Mouse (Mus musculus): ENCODE results near the gene Cela2a. TPM values are rescaled to one million over a fixed set of nuclear protein-coding genes. Genes with fewer than 3 reads are reported as not detected.

Cela2a gene
- polyA plus RNA-seq (2014; fragmentation: Nextera tagmentation; extraction: Ambion mirVana), result not detected in 2 replicates

DNA sequence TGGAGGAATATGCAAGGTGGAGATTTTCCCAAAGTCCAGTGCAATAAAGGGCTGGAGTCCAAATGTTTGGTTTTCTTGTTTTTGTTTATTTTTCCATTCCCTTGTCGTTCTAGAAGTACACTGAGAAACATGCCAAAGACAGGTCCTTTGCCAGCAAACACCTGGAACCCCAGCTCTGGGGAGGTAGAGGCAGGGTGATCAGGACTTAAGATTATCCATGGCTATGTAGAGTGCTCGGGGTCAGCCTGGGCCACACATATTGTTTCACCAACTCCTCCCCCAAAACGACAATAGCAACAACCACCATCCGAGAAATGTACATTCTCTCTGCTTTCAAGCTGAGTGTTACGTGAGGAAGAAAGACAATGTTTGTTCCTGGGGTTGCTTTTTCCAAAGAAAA lies at the start of gene Cela2a:
TSS of gene Cela2a (minus strand) at position 101 of the 400 bp plus-strand sequence.
- no peaks in the 10 kb centered on the region for H3K27me3 ChIP-seq (ENCODE audit: control insufficient read depth, insufficient read depth, low read length)
- no peak within 1 kb of the TSS for H3K4me2 ChIP-seq
- no peak for ATAC-seq (replicated peaks; ENCODE audit: insufficient number of reproducible peaks, low FRiP score, low TSS enrichment)
- H3K9me3 ChIP-seq (replicated peaks; ENCODE audit: control insufficient read depth, low read length), result no peaks in the 10 kb centered on the region
- H3K9ac ChIP-seq (ENCODE audit: low read depth, low read length), result no peak within 1 kb of the TSS
- H3K4me3 ChIP-seq (ENCODE audit: low read depth, low read length), result no peak within 1 kb of the TSS
- no peaks in the 10 kb centered on the region for H3K4me1 ChIP-seq (ENCODE audit: control insufficient read depth, insufficient read depth, low read length)
- H3K36me3 ChIP-seq (ENCODE audit: control insufficient read depth, insufficient read depth, low read length), result no peaks in the 10 kb centered on the region
- no peak within 1 kb of the TSS for H3K27ac ChIP-seq (ENCODE audit: low read depth, low read length)
- WGBS (ENCODE audit: insufficient replicate concordance), result 56% methylated on average over 5 of the region's 5 CpGs

GRCm38 (mm10) chr4:141875481-141876108 lies 49.6 kb upstream of the Cela2a start:
- no peaks in the 10 kb centered on the region for H3K9me3 ChIP-seq (replicated peaks; ENCODE audit: control insufficient read depth, low read length)
- no peak for ATAC-seq (replicated peaks; ENCODE audit: insufficient number of reproducible peaks, low FRiP score, low TSS enrichment)
- peak overlapping the region; percentile 77 for H3K4me2 ChIP-seq
- peak overlapping the region; percentile 88 for H3K4me3 ChIP-seq (ENCODE audit: low read depth, low read length)
- WGBS (ENCODE audit: insufficient replicate concordance), result 5% methylated on average over 8 of the region's 8 CpGs
- peak overlapping the region; percentile 86 for H3K27ac ChIP-seq (ENCODE audit: low read depth, low read length)
- H3K27me3 ChIP-seq (ENCODE audit: control insufficient read depth, insufficient read depth, low read length), result no peaks in the 10 kb centered on the region
- H3K4me1 ChIP-seq (ENCODE audit: control insufficient read depth, insufficient read depth, low read length), result peaks cover 51% of the 10 kb centered on the region
- peak overlapping the region; percentile 95 for H3K9ac ChIP-seq (ENCODE audit: low read depth, low read length)
- peaks cover 5% of the 10 kb centered on the region; the same call in 1 of the 2 replicates for H3K36me3 ChIP-seq (ENCODE audit: control insufficient read depth, insufficient read depth, low read length)

DNA sequence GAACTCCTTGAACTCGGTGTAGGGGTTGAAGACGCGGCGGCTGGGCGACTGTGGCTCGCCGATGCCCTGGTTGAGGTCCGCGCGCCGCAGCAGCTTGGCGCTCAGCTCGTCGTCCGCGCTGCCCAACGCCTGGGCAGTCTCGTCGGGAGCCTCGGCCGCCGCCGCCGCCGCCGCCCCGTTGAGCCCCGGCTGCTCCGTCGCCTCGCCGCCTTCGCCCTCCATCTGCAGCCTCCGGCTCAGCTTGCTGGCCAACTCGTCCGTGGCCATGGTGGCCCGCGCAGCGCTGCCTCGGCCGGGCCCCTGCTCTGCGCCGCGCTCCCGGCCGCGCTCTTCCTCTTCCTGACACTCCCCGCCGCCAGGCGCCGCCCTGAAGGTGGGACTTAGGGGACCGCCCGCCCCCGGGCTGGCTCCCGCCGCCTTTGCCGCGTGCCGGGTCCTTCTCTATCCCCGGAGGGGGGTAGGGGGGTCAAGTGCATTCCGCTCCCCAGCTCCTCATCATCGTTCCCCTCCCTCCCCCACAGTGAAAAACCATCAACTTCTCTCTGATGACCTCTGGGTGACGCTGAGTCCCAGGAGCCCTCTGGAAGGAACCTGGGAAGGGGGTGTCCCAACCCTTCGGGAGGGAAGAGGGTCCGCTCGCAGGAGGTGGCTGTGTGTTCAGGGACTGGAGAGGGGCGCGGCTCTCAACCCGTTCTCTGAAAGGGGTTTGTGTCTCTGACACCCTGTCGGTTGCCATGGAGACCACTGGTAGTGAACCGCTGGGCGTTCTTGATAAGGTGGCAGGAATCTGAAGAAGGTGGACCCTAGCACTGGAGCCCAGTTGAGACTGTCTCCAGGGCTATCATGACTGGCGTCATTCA lies 48.9 kb upstream of the Cela2a start, which contains the start of gene Efhd2:
TSS of gene Efhd2 (minus strand) at position 320 of the 860 bp plus-strand sequence.
- H3K27me3 ChIP-seq (ENCODE audit: control insufficient read depth, insufficient read depth, low read length), result no peaks in the 10 kb centered on the region
- peaks cover 54% of the 10 kb centered on the region for H3K4me1 ChIP-seq (ENCODE audit: control insufficient read depth, insufficient read depth, low read length)
- H3K27ac ChIP-seq (ENCODE audit: low read depth, low read length), result peak within 1 kb of the TSS; percentile 86
- no peaks in the 10 kb centered on the region for H3K9me3 ChIP-seq (replicated peaks; ENCODE audit: control insufficient read depth, low read length)
- H3K36me3 ChIP-seq (ENCODE audit: control insufficient read depth, insufficient read depth, low read length), result peaks cover 5% of the 10 kb centered on the region; the same call in 1 of the 2 replicates
- peak within 1 kb of the TSS; percentile 77 for H3K4me2 ChIP-seq
- peak within 1 kb of the TSS; percentile 95 for H3K9ac ChIP-seq (ENCODE audit: low read depth, low read length)
- WGBS (ENCODE audit: insufficient replicate concordance), result under 1% methylated on average over 62 of the region's 73 CpGs
- peak; percentile 88 for ATAC-seq (replicated peaks; ENCODE audit: insufficient number of reproducible peaks, low FRiP score, low TSS enrichment)
- peak within 1 kb of the TSS; percentile 88 for H3K4me3 ChIP-seq (ENCODE audit: low read depth, low read length)

GRCm38 (mm10) chr4:141874111-141874600 lies 48.2 kb upstream of the Cela2a start:
- Histone ChIP-seq H3K4me2 (peak overlapping the region; percentile 77), H3K4me3 (ENCODE audit: low read depth, low read length) (peak overlapping the region; percentile 88), H3K27ac (ENCODE audit: low read depth, low read length) (peak overlapping the region; percentile 86), H3K9me3 (replicated peaks; ENCODE audit: control insufficient read depth, low read length) (no peaks in the 10 kb centered on the region), H3K36me3 (ENCODE audit: control insufficient read depth, insufficient read depth, low read length) (peaks cover 5% of the 10 kb centered on the region; the same call in 1 of the 2 replicates), H3K9ac (ENCODE audit: low read depth, low read length) (peak overlapping the region; percentile 95), H3K4me1 (ENCODE audit: control insufficient read depth, insufficient read depth, low read length) (peaks cover 59% of the 10 kb centered on the region), H3K27me3 (ENCODE audit: control insufficient read depth, insufficient read depth, low read length) (no peaks in the 10 kb centered on the region)
- no peak for ATAC-seq (replicated peaks; ENCODE audit: insufficient number of reproducible peaks, low FRiP score, low TSS enrichment)
- under 1% methylated on average over 19 of the region's 19 CpGs for WGBS (ENCODE audit: insufficient replicate concordance)

GRCm38 (mm10) chr4:141872977-141873376 lies 47.0 kb upstream of the Cela2a start:
- H3K4me1 ChIP-seq (ENCODE audit: control insufficient read depth, insufficient read depth, low read length), result peaks cover 61% of the 10 kb centered on the region
- H3K9ac ChIP-seq (ENCODE audit: low read depth, low read length), result peak overlapping the region; percentile 95; the same call in 1 of the 2 replicates
- peak overlapping the region; percentile 88 for H3K4me3 ChIP-seq (ENCODE audit: low read depth, low read length)
- peaks cover 5% of the 10 kb centered on the region; the same call in 1 of the 2 replicates for H3K36me3 ChIP-seq (ENCODE audit: control insufficient read depth, insufficient read depth, low read length)
- no peak for ATAC-seq (replicated peaks; ENCODE audit: insufficient number of reproducible peaks, low FRiP score, low TSS enrichment)
- H3K27me3 ChIP-seq (ENCODE audit: control insufficient read depth, insufficient read depth, low read length), result no peaks in the 10 kb centered on the region
- 52% methylated on average over 9 of the region's 9 CpGs for WGBS (ENCODE audit: insufficient replicate concordance)
- H3K9me3 ChIP-seq (replicated peaks; ENCODE audit: control insufficient read depth, low read length), result no peaks in the 10 kb centered on the region
- no peak overlapping the region for H3K27ac ChIP-seq (ENCODE audit: low read depth, low read length)
- peak overlapping the region; percentile 77 for H3K4me2 ChIP-seq

- peaks cover 72% of the 10 kb centered on the region for H3K4me1 ChIP-seq (ENCODE audit: control insufficient read depth, insufficient read depth, low read length)
- WGBS (ENCODE audit: insufficient replicate concordance), result 39% methylated on average over 9 of the region's 9 CpGs
Measured at GRCm38 (mm10) chr4:141871909-141872308, 45.9 kb upstream of the Cela2a start.

GRCm38 (mm10) chr4:141871333-141871725 lies 45.4 kb upstream of the Cela2a start:
- no peaks in the 10 kb centered on the region for H3K27me3 ChIP-seq (ENCODE audit: control insufficient read depth, insufficient read depth, low read length)
- H3K27ac ChIP-seq (ENCODE audit: low read depth, low read length), result peak overlapping the region; percentile 60; the same call in 1 of the 2 replicates
- peak overlapping the region; percentile 77 for H3K4me2 ChIP-seq
- peaks cover 76% of the 10 kb centered on the region for H3K4me1 ChIP-seq (ENCODE audit: control insufficient read depth, insufficient read depth, low read length)
- WGBS (ENCODE audit: insufficient replicate concordance), result 77% methylated on average over 3 of the region's 3 CpGs
- peak overlapping the region; percentile 88; the same call in 1 of the 2 replicates for H3K4me3 ChIP-seq (ENCODE audit: low read depth, low read length)
- H3K9me3 ChIP-seq (replicated peaks; ENCODE audit: control insufficient read depth, low read length), result no peaks in the 10 kb centered on the region
- ATAC-seq (replicated peaks; ENCODE audit: insufficient number of reproducible peaks, low FRiP score, low TSS enrichment), result no peak
- H3K36me3 ChIP-seq (ENCODE audit: control insufficient read depth, insufficient read depth, low read length), result peaks cover 5% of the 10 kb centered on the region; the same call in 1 of the 2 replicates
- H3K9ac ChIP-seq (ENCODE audit: low read depth, low read length), result peak overlapping the region; percentile 58; the same call in 1 of the 2 replicates

More at GRCm38 (mm10) chr4:141871909-141872308, 45.9 kb upstream of the Cela2a start:
- H3K4me2 ChIP-seq, result peak overlapping the region; percentile 77
- H3K27me3 ChIP-seq (ENCODE audit: control insufficient read depth, insufficient read depth, low read length), result no peaks in the 10 kb centered on the region
- H3K36me3 ChIP-seq (ENCODE audit: control insufficient read depth, insufficient read depth, low read length), result peaks cover 5% of the 10 kb centered on the region; the same call in 1 of the 2 replicates
- no peak for ATAC-seq (replicated peaks; ENCODE audit: insufficient number of reproducible peaks, low FRiP score, low TSS enrichment)
- peak overlapping the region; percentile 60 for H3K27ac ChIP-seq (ENCODE audit: low read depth, low read length)
- H3K4me3 ChIP-seq (ENCODE audit: low read depth, low read length), result peak overlapping the region; percentile 88
- peak overlapping the region; percentile 58 for H3K9ac ChIP-seq (ENCODE audit: low read depth, low read length)
- H3K9me3 ChIP-seq (replicated peaks; ENCODE audit: control insufficient read depth, low read length), result no peaks in the 10 kb centered on the region

DNA sequence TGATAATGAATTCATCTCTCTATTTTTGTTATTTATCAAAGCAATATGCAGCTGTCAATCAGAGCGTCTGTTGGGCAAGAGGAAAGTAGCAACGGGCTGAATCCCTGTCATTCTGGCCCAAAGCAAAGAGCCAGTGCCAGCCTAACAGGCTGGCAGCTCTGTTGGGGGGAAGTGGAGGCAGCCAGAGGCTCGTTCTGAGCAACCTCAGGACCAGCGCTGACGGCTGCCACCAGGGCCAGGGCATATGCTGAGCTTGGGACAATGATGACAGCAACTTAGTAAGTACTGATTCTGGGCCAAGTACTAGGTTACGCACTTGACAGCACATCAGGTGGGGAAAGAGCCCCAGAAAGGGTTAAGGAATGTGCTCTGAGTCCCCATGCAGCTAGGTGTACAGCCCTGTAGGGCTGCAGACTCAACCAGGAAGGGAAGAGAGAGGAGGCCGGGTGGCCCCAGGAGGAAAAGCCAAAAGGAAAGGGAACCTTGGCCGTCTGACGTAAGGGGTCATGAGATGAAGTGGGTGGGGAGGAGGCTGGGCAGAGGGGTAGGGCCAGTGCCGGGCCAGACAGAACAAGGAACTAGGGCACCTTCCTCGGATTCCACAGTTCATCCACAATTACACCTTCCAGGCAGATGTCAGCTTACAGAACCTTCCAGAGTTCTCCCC lies 44.8 kb upstream of the Cela2a start:
- Histone ChIP-seq H3K4me2 (no peak overlapping the region), H3K27me3 (ENCODE audit: control insufficient read depth, insufficient read depth, low read length) (no peaks in the 10 kb centered on the region), H3K27ac (ENCODE audit: low read depth, low read length) (no peak overlapping the region), H3K9me3 (replicated peaks; ENCODE audit: control insufficient read depth, low read length) (no peaks in the 10 kb centered on the region), H3K36me3 (ENCODE audit: control insufficient read depth, insufficient read depth, low read length) (peaks cover 5% of the 10 kb centered on the region; the same call in 1 of the 2 replicates), H3K4me1 (ENCODE audit: control insufficient read depth, insufficient read depth, low read length) (peaks cover 78% of the 10 kb centered on the region), H3K4me3 (ENCODE audit: low read depth, low read length) (no peak overlapping the region), H3K9ac (ENCODE audit: low read depth, low read length) (no peak overlapping the region)
- no peak for ATAC-seq (replicated peaks; ENCODE audit: insufficient number of reproducible peaks, low FRiP score, low TSS enrichment)
- 75% methylated on average over 11 of the region's 11 CpGs for WGBS (ENCODE audit: insufficient replicate concordance)

All from heart, embryonic 11.5 days (tissue).